Mouse (Mus musculus): ENCODE measurements around the gene Nsrp1. TPM values are rescaled to one million over a fixed set of nuclear protein-coding genes. Genes with fewer than 3 reads are reported as not detected.
"Not testable (repeated sequence)": the region's sequence is repeated elsewhere in the genome, so short reads cannot be mapped to it uniquely, and the experiment has no call there.

Gene Nsrp1
- polyA plus RNA-seq, 1 experiment = 1.3 TPM

GRCm38 (mm10) chr11:77087004-77087403 lies 8.8 kb upstream of the Nsrp1 start:
- Histone ChIP-seq H3K4me1 (replicated peaks; ENCODE audit: control insufficient read depth, insufficient read depth, low read length) (no peaks in the 10 kb centered on the region), H3K27me3 (ENCODE audit: control insufficient read depth, insufficient read depth, low read length) (no peaks in the 10 kb centered on the region), H3K27ac (ENCODE audit: control insufficient read depth, insufficient read depth, low read length) (no peak overlapping the region), H3K4me3 (ENCODE audit: control insufficient read depth, insufficient read depth, low read length) (no peak overlapping the region), H3K36me3 (ENCODE audit: control insufficient read depth, insufficient read depth, low read length) (no peaks in the 10 kb centered on the region)
- no peak for DNase-seq
- 92% methylated on average over 2 of the region's 2 CpGs for WGBS
- TF ChIP-seq POLR2A (IDR thresholded peaks at IDR 0.05; ENCODE audit: control insufficient read depth, extremely low read depth, insufficient read depth, low read length, poor library complexity) = no peak
- TF ChIP-seq CTCF (IDR thresholded peaks at IDR 0.05; ENCODE audit: borderline replicate concordance, control insufficient read depth, extremely low read depth, insufficient read depth, low read length, poor library complexity) = no peak

GRCm38 (mm10) chr11:77084001-77084682 lies 5.9 kb upstream of the Nsrp1 start:
- Histone ChIP-seq H3K36me3 (ENCODE audit: control insufficient read depth, insufficient read depth, low read length) (no peaks in the 10 kb centered on the region), H3K4me1 (replicated peaks; ENCODE audit: control insufficient read depth, insufficient read depth, low read length) (no peaks in the 10 kb centered on the region), H3K27ac (ENCODE audit: control insufficient read depth, insufficient read depth, low read length) (no peak overlapping the region), H3K4me3 (ENCODE audit: control insufficient read depth, insufficient read depth, low read length) (no peak overlapping the region), H3K27me3 (ENCODE audit: control insufficient read depth, insufficient read depth, low read length) (no peaks in the 10 kb centered on the region)
- 56% methylated on average over 5 of the region's 5 CpGs for WGBS
- no peak for DNase-seq
- TF ChIP-seq CTCF (IDR thresholded peaks at IDR 0.05; ENCODE audit: borderline replicate concordance, control insufficient read depth, extremely low read depth, insufficient read depth, low read length, poor library complexity) (no peak), POLR2A (IDR thresholded peaks at IDR 0.05; ENCODE audit: control insufficient read depth, extremely low read depth, insufficient read depth, low read length, poor library complexity) (no peak)

- TF ChIP-seq POLR2A (IDR thresholded peaks at IDR 0.05; ENCODE audit: control insufficient read depth, extremely low read depth, insufficient read depth, low read length, poor library complexity) (no peak), CTCF (IDR thresholded peaks at IDR 0.05; ENCODE audit: borderline replicate concordance, control insufficient read depth, extremely low read depth, insufficient read depth, low read length, poor library complexity) (no peak)
- H3K27me3 ChIP-seq (ENCODE audit: control insufficient read depth, insufficient read depth, low read length) = no peaks in the 10 kb centered on the region
These were observed 1.1 kb upstream of the Nsrp1 start for GRCm38 (mm10) chr11:77079361-77079760.

GRCm38 (mm10) chr11:77077792-77078191 lies 443 bp downstream of the Nsrp1 start:
- H3K36me3 ChIP-seq (ENCODE audit: control insufficient read depth, insufficient read depth, low read length) = peaks cover 11% of the 10 kb centered on the region; the same call in 1 of the 2 replicates
- H3K4me3 ChIP-seq (ENCODE audit: control insufficient read depth, insufficient read depth, low read length) = peak overlapping the region; percentile 94
- H3K27ac ChIP-seq (ENCODE audit: control insufficient read depth, insufficient read depth, low read length) = peak overlapping the region; percentile 14; the same call in 1 of the 2 replicates
- H3K27me3 ChIP-seq (ENCODE audit: control insufficient read depth, insufficient read depth, low read length) = no peaks in the 10 kb centered on the region
- H3K4me1 ChIP-seq (replicated peaks; ENCODE audit: control insufficient read depth, insufficient read depth, low read length) = peaks cover 4% of the 10 kb centered on the region
- TF ChIP-seq POLR2A (IDR thresholded peaks at IDR 0.05; ENCODE audit: control insufficient read depth, extremely low read depth, insufficient read depth, low read length, poor library complexity) (no peak), CTCF (IDR thresholded peaks at IDR 0.05; ENCODE audit: borderline replicate concordance, control insufficient read depth, extremely low read depth, insufficient read depth, low read length, poor library complexity) (no peak)
- WGBS = under 1% methylated on average over 16 of the region's 16 CpGs
- peak; percentile 17 for DNase-seq

More at GRCm38 (mm10) chr11:77079361-77079760, 1.1 kb upstream of the Nsrp1 start:
- Histone ChIP-seq H3K27ac (ENCODE audit: control insufficient read depth, insufficient read depth, low read length) (no peak overlapping the region), H3K36me3 (ENCODE audit: control insufficient read depth, insufficient read depth, low read length) (peaks cover 7% of the 10 kb centered on the region; the same call in 1 of the 2 replicates), H3K4me3 (ENCODE audit: control insufficient read depth, insufficient read depth, low read length) (no peak overlapping the region), H3K4me1 (replicated peaks; ENCODE audit: control insufficient read depth, insufficient read depth, low read length) (peaks cover 4% of the 10 kb centered on the region)
- 97% methylated on average over 1 of the region's 1 CpGs for WGBS
- no peak for DNase-seq

- peaks cover 11% of the 10 kb centered on the region; the same call in 1 of the 2 replicates for H3K36me3 ChIP-seq (ENCODE audit: control insufficient read depth, insufficient read depth, low read length)
- H3K27me3 ChIP-seq (ENCODE audit: control insufficient read depth, insufficient read depth, low read length); DNase-seq; H3K4me1 ChIP-seq (replicated peaks; ENCODE audit: control insufficient read depth, insufficient read depth, low read length); H3K27ac ChIP-seq (ENCODE audit: control insufficient read depth, insufficient read depth, low read length): not testable (repeated sequence)
- peak overlapping the region; percentile 94 for H3K4me3 ChIP-seq (ENCODE audit: control insufficient read depth, insufficient read depth, low read length)
- WGBS = 77% methylated on average over 4 of the region's 4 CpGs
These were observed 904 bp downstream of the Nsrp1 start for GRCm38 (mm10) chr11:77077331-77077730.

- Histone ChIP-seq H3K27me3 (ENCODE audit: control insufficient read depth, insufficient read depth, low read length) (no peaks in the 10 kb centered on the region), H3K36me3 (ENCODE audit: control insufficient read depth, insufficient read depth, low read length) (peaks cover 16% of the 10 kb centered on the region; the same call in 1 of the 2 replicates), H3K4me3 (ENCODE audit: control insufficient read depth, insufficient read depth, low read length) (no peak overlapping the region), H3K27ac (ENCODE audit: control insufficient read depth, insufficient read depth, low read length) (no peak overlapping the region), H3K4me1 (replicated peaks; ENCODE audit: control insufficient read depth, insufficient read depth, low read length) (no peaks in the 10 kb centered on the region)
- peak; percentile 7 for DNase-seq
- TF ChIP-seq POLR2A (IDR thresholded peaks at IDR 0.05; ENCODE audit: control insufficient read depth, extremely low read depth, insufficient read depth, low read length, poor library complexity) (no peak), CTCF (IDR thresholded peaks at IDR 0.05; ENCODE audit: borderline replicate concordance, control insufficient read depth, extremely low read depth, insufficient read depth, low read length, poor library complexity) (no peak)
- WGBS = 73% methylated on average over 4 of the region's 4 CpGs
These were observed 7.5 kb downstream of the Nsrp1 start for GRCm38 (mm10) chr11:77070721-77071120.

- TF ChIP-seq CTCF (IDR thresholded peaks at IDR 0.05; ENCODE audit: borderline replicate concordance, control insufficient read depth, extremely low read depth, insufficient read depth, low read length, poor library complexity) (no peak), POLR2A (IDR thresholded peaks at IDR 0.05; ENCODE audit: control insufficient read depth, extremely low read depth, insufficient read depth, low read length, poor library complexity) (no peak)
- DNase-seq = no peak
- H3K4me1 ChIP-seq (replicated peaks; ENCODE audit: control insufficient read depth, insufficient read depth, low read length) = no peaks in the 10 kb centered on the region
- no peak overlapping the region for H3K27ac ChIP-seq (ENCODE audit: control insufficient read depth, insufficient read depth, low read length)
- H3K4me3 ChIP-seq (ENCODE audit: control insufficient read depth, insufficient read depth, low read length) = no peak overlapping the region
- no peaks in the 10 kb centered on the region for H3K27me3 ChIP-seq (ENCODE audit: control insufficient read depth, insufficient read depth, low read length)
- WGBS = 98% methylated on average over 4 of the region's 4 CpGs
- H3K36me3 ChIP-seq (ENCODE audit: control insufficient read depth, insufficient read depth, low read length) = 0 out of 2 replicates have a peak, but pooled peaks cover 6% of the 10 kb centered on the region
These were observed 9.4 kb downstream of the Nsrp1 start for GRCm38 (mm10) chr11:77068825-77069224.

All from thymus, adult 2 months (tissue).